ENCODE assay signal across 9 mouse cellular contexts in the genomic region with DNA sequence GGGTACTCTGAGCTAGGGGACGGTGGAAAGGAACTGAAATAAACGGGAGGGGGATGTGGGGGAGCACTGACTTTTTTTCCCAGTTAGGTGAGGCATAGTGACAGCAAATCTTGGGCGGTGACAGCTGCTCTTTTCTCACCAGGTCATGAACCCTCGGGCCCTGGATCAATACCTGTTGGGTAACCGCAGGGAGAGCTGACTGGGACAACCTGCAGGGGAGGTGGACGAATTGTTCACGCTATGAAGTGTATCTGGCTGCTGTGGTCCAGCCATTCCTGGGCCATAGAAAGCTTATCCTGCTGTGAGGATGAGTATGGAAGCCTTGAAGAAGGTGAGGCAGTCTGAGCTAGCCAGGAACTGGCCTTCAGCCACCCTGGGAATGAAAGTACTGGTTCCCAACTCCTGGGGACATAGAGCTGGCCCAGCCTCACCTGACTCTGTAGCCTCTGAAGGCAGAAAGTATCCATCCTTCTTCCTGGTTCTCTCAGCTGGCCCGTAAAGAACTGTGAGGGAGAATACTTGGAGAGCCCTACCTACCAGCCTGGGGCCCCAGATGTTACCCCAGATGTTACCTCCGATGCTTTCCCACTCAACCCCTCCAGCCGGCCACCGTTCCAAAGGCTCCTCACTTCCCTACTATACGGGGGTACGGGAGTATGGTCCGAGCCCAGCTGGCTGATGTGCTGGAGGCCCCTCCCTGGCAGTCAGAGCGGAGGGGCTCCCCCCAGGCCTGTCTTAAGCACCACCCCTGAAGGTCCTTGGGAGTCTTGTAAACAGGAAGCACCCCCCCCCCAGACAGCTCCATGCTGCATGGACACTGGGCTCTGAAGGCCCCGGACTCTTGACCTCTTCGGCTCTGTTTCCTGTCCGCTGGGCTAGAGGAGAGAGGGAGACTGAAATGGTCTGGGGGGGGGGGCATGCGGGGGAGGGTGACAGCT. TPM values are rescaled to one million over a fixed set of nuclear protein-coding genes. Genes with fewer than 3 reads are reported as not detected.
A peak's percentile ranks its signal among the peaks of the same experiment; 100 is the strongest.
DNase-seq lines count a peak whose midpoint lies in the region; ATAC-seq and TF ChIP-seq lines count a peak whose summit lies in the region.
"Had no signal": no experiment of that assay in that cellular context is flagged by ENCODE, and none has a peak within 500 bp of the region (broad histone marks: within the 10 kb centered on the region; RNA-seq: fewer than 3 reads in every experiment).

No protein-coding gene starts in this region.

- no peaks in the 10 kb centered on the region for H3K9me3 ChIP-seq in heart, postnatal 0 days (replicated peaks; ENCODE audit: control insufficient read depth, low read length)

- TF ChIP-seq CTCF in heart, postnatal 0 days (IDR thresholded peaks at IDR 0.05; ENCODE audit: low read depth) = no peak

- peaks cover 31% of the 10 kb centered on the region for H3K4me1 ChIP-seq in heart, postnatal 0 days (ENCODE audit: control insufficient read depth, insufficient read depth)

- no peak overlapping the region for H3K9ac ChIP-seq in heart, postnatal 0 days (replicated peaks; ENCODE audit: low read depth, low read length)

- H3K4me3 ChIP-seq in heart, postnatal 0 days (ENCODE audit: low read depth, low read length) = no peak overlapping the region

- TF ChIP-seq EP300 in heart, postnatal 0 days (IDR thresholded peaks at IDR 0.05; ENCODE audit: low read depth) = no peak

- H3K4me2 ChIP-seq in heart, postnatal 0 days (ENCODE audit: low read depth, low read length) = peak overlapping the region; percentile 41

- intact Hi-C loops in left cerebral cortex, postnatal 25 days (cut with DNase I) = no loop called here

- WGBS in heart, postnatal 0 days = 51% methylated on average over 18 of the region's 19 CpGs

- 0 out of 2 replicates have a peak, but pooled peaks cover 13% of the 10 kb centered on the region for H3K27me3 ChIP-seq in heart, postnatal 0 days (ENCODE audit: control insufficient read depth, insufficient read depth, low read length)

- peak; percentile 53 for DNase-seq in gastrocnemius, postnatal 25 days
- DNase-seq in gastrocnemius, adult 8-10 months (ENCODE audit: low spot score in 2 of 2) = no peak
- peak; percentile 73 for DNase-seq in heart, postnatal 0 days (ENCODE audit: low spot score)
- peak; percentile 79 to 93 for DNase-seq in kidney, postnatal 25 days
- DNase-seq in lung, postnatal 36 days = peak; percentile 84
- no peak for DNase-seq in frontal cortex, adult 2 months (ENCODE audit: extremely low spot score in 1 of 2, low spot score in 1 of 2)
- DNase-seq in layer of hippocampus, adult 9-10 months (ENCODE audit: low spot score) = no peak
- DNase-seq in left cerebral cortex, postnatal 25 days (ENCODE audit: low spot score in 2 of 2) = no peak

- ATAC-seq in heart, postnatal 0 days (ENCODE audit: insufficient read depth, low read depth) = peak; percentile 62

- H3K27ac ChIP-seq in heart, postnatal 0 days (ENCODE audit: low read depth) = peak overlapping the region; percentile 92

- H3K36me3 ChIP-seq in heart, postnatal 0 days (replicated peaks; ENCODE audit: control insufficient read depth, insufficient read depth, low read length) = no peaks in the 10 kb centered on the region

RNA-seq across cellular contexts. Expression of a gene that starts 10.4 kb away (rescaled TPM):
- 10 to 100 TPM in 1 of 2 experiments, 1 to 10 TPM in 1; 9.3 to 10.5 TPM for total RNA-seq in gastrocnemius, postnatal 25 days (2021)
- total RNA-seq in gastrocnemius, adult 8-10 months (2022) = 1 to 10 TPM; 4.1 to 7.3 (median 6.2) TPM
- 44.7 and 52.5 TPM in 2 replicates for total RNA-seq in heart, postnatal 0 days (2014; rRNA removed; ENCODE audit: low replicate concordance)
- polyA plus RNA-seq in heart, postnatal 0 days (2015; fragmentation: Nextera tagmentation; extraction: Ambion mirVana) = 27.1 and 27.4 TPM in 2 replicates
- 18.5 and 20.1 TPM in 2 replicates for polyA plus RNA-seq in frontal cortex, adult 2 months (2012; rRNA removed)
- total RNA-seq in left cerebral cortex, postnatal 25 days (2021) = 10 to 100 TPM; 11.9 to 13.2 TPM
- total RNA-seq: neutrophil, adult 5-6 weeks had no signal

RNA-seq across cellular contexts. Expression of a gene that starts 23.3 kb away (rescaled TPM):
- total RNA-seq in gastrocnemius, postnatal 25 days (2021) = not detected
- total RNA-seq in gastrocnemius, adult 8-10 months (2022) = not detected
- total RNA-seq in heart, postnatal 0 days (2014; rRNA removed; ENCODE audit: low replicate concordance) = 4.6 TPM in 1 of 2 replicates, not detected in the other
- polyA plus RNA-seq in heart, postnatal 0 days (2015; fragmentation: Nextera tagmentation; extraction: Ambion mirVana) = 0.27 and 0.36 TPM in 2 replicates
- polyA plus RNA-seq in frontal cortex, adult 2 months (2012; rRNA removed) = 0.74 and 2.0 TPM in 2 replicates
- total RNA-seq in left cerebral cortex, postnatal 25 days (2021) = not detected
- total RNA-seq: neutrophil, adult 5-6 weeks had no signal

RNA-seq across cellular contexts. Expression of a gene that starts 29.1 kb away (rescaled TPM):
- total RNA-seq in gastrocnemius, postnatal 25 days (2021) = 1 to 10 TPM; 6.4 to 7.8 TPM
- 1 to 10 TPM; 3.4 to 6.0 (median 4.4) TPM for total RNA-seq in gastrocnemius, adult 8-10 months (2022)
- total RNA-seq in heart, postnatal 0 days (2014; rRNA removed; ENCODE audit: low replicate concordance) = 2.7 and 6.4 TPM in 2 replicates
- polyA plus RNA-seq in heart, postnatal 0 days (2015; fragmentation: Nextera tagmentation; extraction: Ambion mirVana) = 4.0 and 4.6 TPM in 2 replicates
- polyA plus RNA-seq in frontal cortex, adult 2 months (2012; rRNA removed) = 11.2 and 12.0 TPM in 2 replicates
- 1 to 10 TPM; 3.9 to 4.2 TPM for total RNA-seq in left cerebral cortex, postnatal 25 days (2021)

RNA-seq across cellular contexts. Expression of a gene that starts 45.0 kb away (rescaled TPM):
- 10 to 100 TPM; 33.5 to 34.2 TPM for total RNA-seq in gastrocnemius, postnatal 25 days (2021)
- 10 to 100 TPM; 41.8 to 44.9 (median 43.5) TPM for total RNA-seq in gastrocnemius, adult 8-10 months (2022)
- 32.4 and 40.5 TPM in 2 replicates for total RNA-seq in heart, postnatal 0 days (2014; rRNA removed; ENCODE audit: low replicate concordance)
- 30.1 and 32.4 TPM in 2 replicates for polyA plus RNA-seq in heart, postnatal 0 days (2015; fragmentation: Nextera tagmentation; extraction: Ambion mirVana)
- 69.5 and 70.8 TPM in 2 replicates for polyA plus RNA-seq in frontal cortex, adult 2 months (2012; rRNA removed)
- 10 to 100 TPM; 58.0 to 61.2 TPM for total RNA-seq in left cerebral cortex, postnatal 25 days (2021)

RNA-seq across cellular contexts. Expression of a gene that starts 58.7 kb away (rescaled TPM):
- 1 to 10 TPM; 2.4 to 6.4 TPM for total RNA-seq in gastrocnemius, postnatal 25 days (2021)
- 1 to 10 TPM; 2.3 to 3.6 (median 2.7) TPM for total RNA-seq in gastrocnemius, adult 8-10 months (2022)
- 12.9 and 13.1 TPM in 2 replicates for total RNA-seq in heart, postnatal 0 days (2014; rRNA removed; ENCODE audit: low replicate concordance)
- 13.0 and 13.4 TPM in 2 replicates for polyA plus RNA-seq in heart, postnatal 0 days (2015; fragmentation: Nextera tagmentation; extraction: Ambion mirVana)
- polyA plus RNA-seq in frontal cortex, adult 2 months (2012; rRNA removed) = 7.0 and 7.2 TPM in 2 replicates
- total RNA-seq in left cerebral cortex, postnatal 25 days (2021) = 1 to 10 TPM; 6.0 to 6.1 TPM

Comparison
In these comparisons a context has a peak if more than half of its experiments do, and no peak if none do; other contexts are left out.
1. DNase-seq: peak in gastrocnemius, postnatal 25 days (single experiment), heart, postnatal 0 days (single experiment), kidney, postnatal 25 days (2 of 2) and lung, postnatal 36 days (single experiment); none in gastrocnemius, adult 8-10 months (0 of 2), frontal cortex, adult 2 months (0 of 2), layer of hippocampus, adult 9-10 months (single experiment) and left cerebral cortex, postnatal 25 days (0 of 2).